Mouse (Mus musculus) ES-Bruce4 (cell line): ENCODE data around the gene Tfb2m.

Experiments
- CTCF ChIP-seq: IDR thresholded peaks from one replicate; pipeline ENCODE4 v1.8.1; 2011; ENCODE audit warnings: low read depth, low read length
- EP300 ChIP-seq: IDR thresholded peaks from 2 replicates; pipeline ENCODE4 v1.6.1; 2011; ENCODE audit warnings: low read depth, low read length; ENCODE audit not compliant: insufficient read depth

DNA sequence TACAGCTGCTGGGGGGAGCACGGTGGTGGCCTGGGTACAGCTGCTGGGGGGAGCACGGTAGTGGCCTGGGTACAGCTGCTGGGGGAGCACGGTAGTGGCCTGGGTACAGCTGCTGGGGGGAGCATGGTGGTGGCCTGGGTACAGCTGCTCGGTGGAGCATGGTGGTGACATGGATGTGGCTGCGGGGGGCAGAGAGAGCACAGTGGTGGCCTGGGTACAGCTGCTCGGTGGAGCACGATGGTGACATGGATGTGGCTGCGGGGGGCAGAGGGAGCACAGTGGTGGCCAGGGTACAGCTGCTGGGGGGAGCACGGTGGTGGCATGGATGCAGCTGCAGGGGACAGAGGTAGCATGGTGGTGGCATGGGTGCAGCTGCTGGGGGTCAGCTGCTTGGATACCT lies 39.6 kb upstream of the Tfb2m start:
- TF ChIP-seq CTCF (no peak), EP300 (no peak)
